Mouse (Mus musculus): ENCODE measurements around the gene Nhsl1.
A peak's percentile ranks its signal among the peaks of the same experiment; 100 is the strongest.

Gene Nhsl1

GRCm38 (mm10) chr10:18400089-18400644 is 81.4 kb downstream of the Nhsl1 start:
- no peak for DNase-seq (ENCODE audit: low spot score in 2 of 2)

DNA sequence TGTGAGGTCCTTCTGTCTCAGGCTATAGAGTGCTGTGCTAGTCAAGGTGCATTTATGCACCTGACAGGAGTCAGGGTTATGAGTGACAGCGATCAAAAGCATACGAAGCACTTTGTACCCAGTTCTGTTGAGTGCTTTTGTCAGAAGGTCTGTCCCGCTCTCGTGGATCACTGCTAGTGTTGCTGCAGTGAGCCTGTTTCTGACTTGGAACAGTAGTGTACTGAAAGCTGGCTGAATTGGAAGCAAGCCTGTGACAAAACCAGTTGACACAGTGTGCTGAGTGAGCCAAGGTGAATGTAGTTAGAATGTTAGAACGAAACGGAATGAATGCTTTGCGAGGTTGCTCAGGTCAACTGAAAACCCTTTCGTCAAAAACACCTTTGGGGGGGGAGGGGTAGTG is 82.2 kb downstream of the Nhsl1 start:
- DNase-seq (ENCODE audit: low spot score in 2 of 2) = no peak

GRCm38 (mm10) chr10:18403992-18404391 is 85.2 kb downstream of the Nhsl1 start:
- DNase-seq (ENCODE audit: low spot score in 2 of 2) = no peak

- no peak for DNase-seq (ENCODE audit: low spot score in 2 of 2)
Observed at GRCm38 (mm10) chr10:18404679-18405078, 85.9 kb downstream of the Nhsl1 start.

DNA sequence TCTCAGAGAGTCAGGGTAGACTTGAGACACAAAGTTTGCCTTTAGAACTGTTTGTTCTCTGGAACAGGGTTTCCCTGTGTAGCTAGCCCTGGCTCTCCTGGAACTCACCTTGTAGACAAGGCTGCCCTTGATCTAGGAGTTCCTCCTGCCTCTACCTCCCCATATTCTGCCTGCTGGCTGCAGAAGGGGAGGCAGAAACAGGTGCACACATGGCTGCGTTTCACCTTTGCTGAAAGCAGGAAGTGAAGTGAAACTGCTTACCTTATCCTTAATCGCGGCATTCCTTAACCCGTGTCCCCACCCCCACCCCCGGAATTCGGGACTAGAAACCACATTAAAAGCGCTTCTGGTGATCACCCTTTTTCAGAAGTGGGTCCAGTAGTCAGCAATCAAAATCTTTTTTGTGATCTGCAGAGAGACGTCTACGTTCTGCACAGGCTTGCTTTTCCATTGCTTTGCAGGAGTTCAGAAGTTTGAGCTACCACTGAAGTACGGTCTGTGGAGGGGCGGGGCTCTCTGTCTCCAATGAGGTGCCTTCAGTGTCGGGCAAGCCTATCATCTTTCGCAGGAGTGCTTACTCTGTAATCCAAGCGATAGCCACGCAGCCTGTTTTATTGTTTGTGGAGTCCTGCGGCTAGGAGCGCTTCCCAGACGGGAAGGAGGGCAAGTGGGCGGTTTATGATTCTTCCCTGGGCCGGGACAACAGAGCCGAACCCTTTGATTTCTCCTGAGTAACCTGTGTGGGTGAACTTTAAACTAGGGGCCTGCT is 88.5 kb downstream of the Nhsl1 start:
- DNase-seq (ENCODE audit: low spot score in 2 of 2) = peak; percentile 26 to 36

GRCm38 (mm10) chr10:18408128-18408527 is 89.3 kb downstream of the Nhsl1 start:
- no peak for DNase-seq (ENCODE audit: low spot score in 2 of 2)

DNA sequence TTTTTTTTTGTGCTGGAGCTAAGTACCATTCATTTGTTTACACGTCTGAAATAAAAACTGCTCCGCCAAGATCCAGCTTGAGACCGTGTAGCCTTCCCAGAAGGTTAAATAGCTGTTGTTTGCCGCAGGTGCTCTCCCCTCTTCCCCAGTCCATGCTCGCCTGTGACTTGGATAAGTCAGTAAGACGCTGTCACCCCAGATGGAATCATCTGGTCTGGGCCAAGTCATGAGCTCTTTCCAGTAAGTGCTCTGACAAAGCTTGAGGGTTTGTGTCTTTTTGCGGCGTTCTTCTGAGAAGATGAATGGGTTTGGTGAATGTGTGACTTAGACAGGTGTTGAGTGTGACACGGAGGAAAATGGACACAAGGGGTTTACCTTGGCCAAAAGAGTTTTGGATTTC is 89.8 kb downstream of the Nhsl1 start:
- no peak for DNase-seq (ENCODE audit: low spot score in 2 of 2)

DNA sequence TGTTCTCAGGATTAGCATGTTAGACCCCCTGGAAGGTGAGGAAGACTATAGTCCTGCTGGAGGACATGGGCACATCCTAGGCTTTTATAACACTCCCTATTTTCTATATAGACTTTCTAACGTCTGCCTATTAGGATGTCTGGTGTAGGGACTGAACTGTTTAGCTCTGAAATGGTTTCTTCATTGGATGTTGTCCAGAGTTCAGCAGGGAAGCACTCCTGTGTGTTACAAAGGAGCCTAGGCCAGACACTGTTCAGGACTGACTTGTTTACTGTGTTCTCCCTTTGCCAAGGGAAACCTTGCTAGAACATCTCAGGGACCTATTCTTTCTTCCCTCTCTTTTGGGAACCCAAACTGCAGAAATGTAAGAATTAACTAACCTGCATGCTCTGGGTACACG is 90.3 kb downstream of the Nhsl1 start:
- DNase-seq (ENCODE audit: low spot score in 2 of 2) = no peak

DNA sequence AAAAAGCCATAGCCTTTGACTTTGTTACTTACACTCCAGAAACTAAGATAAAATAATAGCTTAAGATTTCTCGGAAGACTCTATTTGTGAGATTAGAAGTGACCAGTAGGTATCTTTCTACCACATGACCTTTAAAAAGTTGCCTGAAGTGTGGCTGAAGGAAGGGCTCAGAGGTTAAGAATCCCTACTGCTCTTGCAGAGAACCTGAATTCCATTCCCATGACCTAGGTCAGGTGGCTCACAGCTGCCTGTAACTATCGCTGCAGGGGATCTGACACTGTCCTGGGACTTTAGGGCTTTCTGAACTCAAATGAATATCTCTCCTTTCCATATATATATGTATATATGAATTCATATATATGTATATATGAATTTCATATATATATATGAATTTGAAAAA is 92.5 kb downstream of the Nhsl1 start:
- DNase-seq (ENCODE audit: low spot score in 2 of 2) = no peak

- DNase-seq (ENCODE audit: low spot score in 2 of 2) = no peak
Observed at GRCm38 (mm10) chr10:18415946-18416345, 97.2 kb downstream of the Nhsl1 start.

DNA sequence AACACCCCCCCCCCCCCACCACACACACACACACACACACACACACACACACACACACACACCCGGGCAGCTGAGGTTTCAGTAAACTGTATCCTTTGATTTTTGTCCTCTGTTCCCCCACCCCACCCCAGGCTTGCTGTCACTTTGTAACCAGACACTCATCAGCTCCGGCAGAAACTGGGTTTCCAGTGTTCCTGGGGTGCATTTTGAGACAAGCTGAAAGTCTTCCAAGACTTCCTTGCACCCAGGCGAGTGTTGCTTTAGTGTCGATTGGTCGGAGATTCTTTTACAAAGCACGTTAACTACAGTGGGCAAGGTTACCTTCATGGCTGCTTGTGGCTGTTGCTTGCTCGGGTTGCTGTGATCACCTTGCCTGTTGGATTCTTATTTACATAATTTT is 99.4 kb downstream of the Nhsl1 start:
- DNase-seq (ENCODE audit: low spot score in 2 of 2) = no peak

DNA sequence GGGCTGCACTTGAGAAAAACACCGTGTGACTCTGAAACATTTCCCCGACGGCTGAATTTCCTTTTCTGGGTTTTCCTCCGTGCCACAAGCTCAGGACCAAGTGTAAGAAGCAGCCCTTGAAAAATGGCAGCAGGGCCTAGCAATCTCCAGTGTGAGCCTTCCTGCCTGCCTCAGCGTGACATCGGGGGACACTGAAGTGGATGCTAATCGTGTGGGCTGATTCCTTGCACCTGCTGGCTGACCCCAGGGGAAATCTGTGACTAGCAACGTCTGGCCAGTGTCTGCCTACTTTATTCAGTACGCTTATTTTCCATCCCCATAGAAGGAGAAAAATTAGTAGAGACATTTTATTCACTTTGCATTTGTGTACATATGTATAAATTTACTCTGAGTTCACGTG is 100.7 kb downstream of the Nhsl1 start:
- no peak for DNase-seq (ENCODE audit: low spot score in 2 of 2)

- DNase-seq (ENCODE audit: low spot score in 2 of 2) = no peak
Observed at GRCm38 (mm10) chr10:18420259-18421000, 101.6 kb downstream of the Nhsl1 start.

GRCm38 (mm10) chr10:18422968-18423367 is 104.2 kb downstream of the Nhsl1 start:
- no peak for DNase-seq (ENCODE audit: low spot score in 2 of 2)

GRCm38 (mm10) chr10:18423557-18423956 is 104.8 kb downstream of the Nhsl1 start:
- no peak for DNase-seq (ENCODE audit: low spot score in 2 of 2)

DNA sequence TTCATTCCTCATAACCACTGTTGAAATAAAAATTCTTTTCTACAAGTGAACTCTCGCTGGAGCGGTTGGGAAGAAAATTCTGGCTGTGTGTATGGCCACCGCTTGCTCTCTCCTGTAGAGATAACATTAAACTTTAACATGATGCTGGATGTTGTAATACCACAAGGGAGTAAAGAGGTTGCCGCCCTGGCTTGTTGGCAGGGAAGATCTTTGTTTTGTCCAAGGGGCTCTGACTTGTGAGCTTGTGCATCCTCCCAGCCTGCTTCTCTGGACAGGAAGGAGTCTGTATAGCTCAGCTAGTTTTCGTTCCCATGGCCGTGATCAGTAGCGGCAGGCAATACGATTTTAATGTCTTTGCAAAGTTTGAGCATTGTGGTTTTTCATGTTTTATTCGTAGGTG is 109.1 kb downstream of the Nhsl1 start:
- no peak for DNase-seq (ENCODE audit: low spot score in 2 of 2)

DNA sequence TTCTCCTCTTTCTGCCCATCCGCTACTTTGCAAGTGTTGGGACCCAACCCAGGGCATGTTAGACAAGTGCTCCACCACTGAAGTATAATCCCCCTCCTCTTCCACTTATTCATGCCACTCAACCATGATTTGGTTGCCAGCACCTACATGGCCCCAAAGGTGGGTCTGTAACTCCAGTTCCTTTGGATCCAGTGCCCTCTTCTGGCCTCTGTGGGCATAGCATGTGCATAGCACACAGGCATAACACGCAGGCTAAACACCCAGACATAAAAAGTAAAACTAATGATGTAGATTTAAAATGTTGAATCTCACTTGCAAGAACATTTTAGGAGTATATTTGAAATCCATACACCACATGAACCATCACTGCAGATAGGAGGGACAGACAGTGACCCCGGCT is 110.7 kb downstream of the Nhsl1 start:
- no peak for DNase-seq (ENCODE audit: low spot score in 2 of 2)

- DNase-seq (ENCODE audit: low spot score in 2 of 2) = no peak
Observed at GRCm38 (mm10) chr10:18430141-18430540, 111.4 kb downstream of the Nhsl1 start.

DNA sequence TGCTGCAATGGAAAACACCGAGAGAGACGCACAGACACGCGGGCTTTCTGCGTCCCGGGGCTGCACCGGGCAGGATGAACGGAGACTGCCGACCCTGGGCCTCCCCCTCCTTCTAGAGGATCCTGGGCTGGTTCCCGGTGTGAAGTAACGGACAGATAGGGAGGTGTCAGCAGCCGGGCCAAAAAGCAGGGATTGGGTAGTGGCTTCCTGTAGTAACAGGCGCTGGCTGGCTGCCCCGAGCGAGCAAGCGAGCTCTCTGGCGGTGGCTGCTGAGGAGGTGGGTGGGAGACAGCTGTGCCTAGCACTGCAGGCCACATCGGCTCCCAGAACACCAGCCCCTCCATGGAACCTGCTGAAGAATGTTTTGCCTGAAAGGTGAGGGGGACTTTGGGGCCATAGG is 112.2 kb downstream of the Nhsl1 start:
- DNase-seq (ENCODE audit: low spot score in 2 of 2) = peak; percentile 32 to 52

DNA sequence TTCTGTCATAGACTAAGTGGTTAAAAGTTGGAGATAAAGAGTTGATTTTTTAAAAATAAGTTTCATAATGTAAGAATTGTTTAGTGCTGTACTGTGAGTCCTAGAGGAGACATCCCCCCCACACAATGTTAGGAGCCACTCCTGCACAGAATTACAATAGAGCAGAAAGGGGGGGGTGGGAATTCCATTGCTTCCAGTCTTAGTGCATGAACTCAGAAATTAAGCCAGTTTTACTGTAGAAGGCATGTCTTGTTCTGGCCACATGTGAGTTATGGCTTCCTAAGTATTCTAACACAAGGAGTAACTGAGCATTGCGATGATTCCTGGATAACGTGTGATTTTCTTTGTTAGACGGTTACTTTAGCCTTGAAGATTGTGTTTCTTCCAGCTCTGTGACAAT is 112.8 kb downstream of the Nhsl1 start:
- no peak for DNase-seq (ENCODE audit: low spot score in 2 of 2)

GRCm38 (mm10) chr10:18435454-18435853 is 116.7 kb downstream of the Nhsl1 start:
- DNase-seq (ENCODE audit: low spot score in 2 of 2) = no peak

GRCm38 (mm10) chr10:18435938-18436337 is 117.2 kb downstream of the Nhsl1 start:
- no peak for DNase-seq (ENCODE audit: low spot score in 2 of 2)

GRCm38 (mm10) chr10:18437584-18437983 is 118.8 kb downstream of the Nhsl1 start:
- DNase-seq (ENCODE audit: low spot score in 2 of 2) = no peak
